11 mouse cellular contexts compared by ENCODE assay signal in genomic region chr1:161621291-161621690, GRCm38 (mm10).
A peak's percentile ranks its signal among the peaks of the same experiment; 100 is the strongest.
DNase-seq lines count a peak whose midpoint lies in the region; ATAC-seq lines count a peak whose summit lies in the region.
"Had no signal": no experiment of that assay in that cellular context is flagged by ENCODE, and none has a peak within 500 bp of the region (broad histone marks: within the 10 kb centered on the region; RNA-seq: fewer than 3 reads in every experiment).

No protein-coding gene starts in this region.

- DNase-seq in lung, postnatal 25 days (ENCODE audit: low spot score): peak; percentile 4
- no peak for DNase-seq in lung, postnatal 4 days
- peak; percentile 30 for DNase-seq in adrenal gland, adult 8-10 months
- DNase-seq in cerebellum, adult 9-10 months: peak; percentile 17
- DNase-seq in mesoderm, embryonic 11.5 days (ENCODE audit: low read depth, low spot score): peak; percentile 4
- DNase-seq in urinary bladder, adult 2 months (ENCODE audit: low spot score): no peak
- DNase-seq: kidney, postnatal 4 days; liver, postnatal 0 days had no signal

- ATAC-seq in CD4-positive, CD25-positive, alpha-beta regulatory T cell, adult 4 months: no peak
- ATAC-seq: intestine, embryonic 16.5 days; liver, postnatal 0 days; midbrain, embryonic 13.5 days had no signal

Comparison
In these comparisons a context has a peak if more than half of its experiments do, and no peak if none do; other contexts are left out.
1. DNase-seq: peak in lung, postnatal 25 days (single experiment), adrenal gland, adult 8-10 months (single experiment), cerebellum, adult 9-10 months (single experiment) and mesoderm, embryonic 11.5 days (single experiment); none in lung, postnatal 4 days (0 of 2) and urinary bladder, adult 2 months (single experiment).